7 mouse cellular contexts compared by ENCODE assay signal in genomic region chr11:69072234-69072633, GRCm38 (mm10). TPM values are rescaled to one million over a fixed set of nuclear protein-coding genes. Genes with fewer than 3 reads are reported as not detected.
DNase-seq lines count a peak whose midpoint lies in the region; ATAC-seq and TF ChIP-seq lines count a peak whose summit lies in the region.

No protein-coding gene starts in this region.

- H3K4me1 ChIP-seq in forebrain, embryonic 13.5 days: peaks cover 36% of the 10 kb centered on the region
- peaks cover 6% of the 10 kb centered on the region; the same call in 1 of the 2 replicates for H3K4me1 ChIP-seq in intestine, postnatal 0 days (replicated peaks; ENCODE audit: control insufficient read depth, insufficient read depth, low read length)
- peaks cover 44% of the 10 kb centered on the region for H3K4me1 ChIP-seq in neural tube, embryonic 13.5 days (replicated peaks)

- H3K9ac ChIP-seq in forebrain, embryonic 13.5 days: peak overlapping the region; percentile 73
- H3K9ac ChIP-seq in intestine, postnatal 0 days (ENCODE audit: low read depth, low read length): peak overlapping the region; percentile 52; the same call in 1 of the 2 replicates
- peak overlapping the region; percentile 74 for H3K9ac ChIP-seq in neural tube, embryonic 13.5 days

- H3K9me3 ChIP-seq in forebrain, embryonic 13.5 days (replicated peaks): no peaks in the 10 kb centered on the region
- H3K9me3 ChIP-seq in intestine, postnatal 0 days (ENCODE audit: control insufficient read depth): no peaks in the 10 kb centered on the region
- no peaks in the 10 kb centered on the region for H3K9me3 ChIP-seq in neural tube, embryonic 13.5 days

- TF ChIP-seq CTCF in left cerebral cortex, adult 2 months (IDR thresholded peaks at IDR 0.05): no peak
- TF ChIP-seq CTCF in intestine, postnatal 0 days (IDR thresholded peaks at IDR 0.05; ENCODE audit: low read depth): no peak

- no peaks in the 10 kb centered on the region for H3K27me3 ChIP-seq in forebrain, embryonic 13.5 days
- no peaks in the 10 kb centered on the region for H3K27me3 ChIP-seq in intestine, postnatal 0 days (replicated peaks; ENCODE audit: control insufficient read depth, insufficient read depth, low read length)
- no peaks in the 10 kb centered on the region for H3K27me3 ChIP-seq in neural tube, embryonic 13.5 days

- intact Hi-C loops in left cerebral cortex, adult 2 months (cut with DNase I): no loop called here

- peak overlapping the region; percentile 100; the same call in 1 of the 2 replicates for H3K27ac ChIP-seq in left cerebral cortex, adult 2 months
- peak overlapping the region; percentile 93; the same call in 1 of the 2 replicates for H3K27ac ChIP-seq in forebrain, embryonic 13.5 days
- H3K27ac ChIP-seq in intestine, postnatal 0 days (ENCODE audit: low read depth, low read length): peak overlapping the region; percentile 1; the same call in 1 of the 2 replicates
- H3K27ac ChIP-seq in neural tube, embryonic 13.5 days (replicated peaks): peak overlapping the region; percentile 91

- no peak overlapping the region for H3K4me3 ChIP-seq in left cerebral cortex, adult 2 months
- peak overlapping the region; percentile 38 for H3K4me3 ChIP-seq in forebrain, embryonic 13.5 days
- H3K4me3 ChIP-seq in intestine, postnatal 0 days (ENCODE audit: low read depth, low read length): no peak overlapping the region
- peak overlapping the region; percentile 34 for H3K4me3 ChIP-seq in neural tube, embryonic 13.5 days

- H3K36me3 ChIP-seq in forebrain, embryonic 13.5 days (ENCODE audit: poor library complexity, severe bottlenecking): no peaks in the 10 kb centered on the region
- H3K36me3 ChIP-seq in intestine, postnatal 0 days (ENCODE audit: control insufficient read depth, insufficient read depth): no peaks in the 10 kb centered on the region
- no peaks in the 10 kb centered on the region for H3K36me3 ChIP-seq in neural tube, embryonic 13.5 days

- peak overlapping the region; percentile 74 for H3K4me2 ChIP-seq in forebrain, embryonic 13.5 days
- peak overlapping the region; percentile 62 for H3K4me2 ChIP-seq in intestine, postnatal 0 days (replicated peaks; ENCODE audit: low read depth)
- H3K4me2 ChIP-seq in neural tube, embryonic 13.5 days: peak overlapping the region; percentile 72

- no peak for DNase-seq in left cerebral cortex, adult 2 months (ENCODE audit: extremely low spot score in 1 of 2, low spot score in 2 of 2)
- no peak for DNase-seq in left cerebral cortex, adult 9 months (ENCODE audit: low spot score in 2 of 2)
- DNase-seq in urinary bladder, postnatal 25 days (ENCODE audit: low spot score): no peak
- DNase-seq in ovary, postnatal 10 days (ENCODE audit: low spot score): no peak

- ATAC-seq in forebrain, embryonic 13.5 days: no peak
- ATAC-seq in intestine, postnatal 0 days: no peak
- no peak for ATAC-seq in neural tube, embryonic 13.5 days (ENCODE audit: low read depth)

- WGBS in forebrain, embryonic 13.5 days: 83% methylated on average over 11 of the region's 11 CpGs
- WGBS in intestine, postnatal 0 days: 88% methylated on average over 11 of the region's 11 CpGs
- WGBS in neural tube, embryonic 13.5 days: 85% methylated on average over 11 of the region's 11 CpGs

RNA-seq across cellular contexts. Expression of gene Tmem107, which starts 1.6 kb away (rescaled TPM):
- 10 to 100 TPM; 23.3 to 28.0 TPM for total RNA-seq in left cerebral cortex, adult 2 months (2021)
- 55.1 and 57.2 TPM in 2 replicates for polyA plus RNA-seq in forebrain, embryonic 13.5 days (2015; fragmentation: Nextera tagmentation; extraction: Ambion mirVana)
- polyA plus RNA-seq in intestine, postnatal 0 days (2015; fragmentation: Nextera tagmentation; extraction: Ambion mirVana): 14.5 TPM in 2 replicates
- 28.4 and 29.2 TPM in 2 replicates for polyA plus RNA-seq in neural tube, embryonic 13.5 days (2015; fragmentation: Nextera tagmentation; extraction: Ambion mirVana)

RNA-seq across cellular contexts. Expression of gene Borcs6, which starts 12.7 kb away (rescaled TPM):
- total RNA-seq in left cerebral cortex, adult 2 months (2021): 10 to 100 TPM; 31.1 to 33.8 TPM
- 6.6 and 7.9 TPM in 2 replicates for polyA plus RNA-seq in forebrain, embryonic 13.5 days (2015; fragmentation: Nextera tagmentation; extraction: Ambion mirVana)
- 13.4 and 13.8 TPM in 2 replicates for polyA plus RNA-seq in intestine, postnatal 0 days (2015; fragmentation: Nextera tagmentation; extraction: Ambion mirVana)
- polyA plus RNA-seq in neural tube, embryonic 13.5 days (2015; fragmentation: Nextera tagmentation; extraction: Ambion mirVana): 14.7 and 16.8 TPM in 2 replicates

RNA-seq across cellular contexts. Expression of gene Vamp2, which starts 16.1 kb away (rescaled TPM):
- 1,000 to 10,000 TPM; 1,115 to 1,119 TPM for total RNA-seq in left cerebral cortex, adult 2 months (2021)
- polyA plus RNA-seq in forebrain, embryonic 13.5 days (2015; fragmentation: Nextera tagmentation; extraction: Ambion mirVana): 110 and 124 TPM in 2 replicates
- 45.3 and 50.3 TPM in 2 replicates for polyA plus RNA-seq in intestine, postnatal 0 days (2015; fragmentation: Nextera tagmentation; extraction: Ambion mirVana)
- 268 and 282 TPM in 2 replicates for polyA plus RNA-seq in neural tube, embryonic 13.5 days (2015; fragmentation: Nextera tagmentation; extraction: Ambion mirVana)

RNA-seq across cellular contexts. Expression of gene Per1, which starts 22.8 kb away (rescaled TPM):
- total RNA-seq in left cerebral cortex, adult 2 months (2021): 100 to 1,000 TPM; 114 to 185 TPM
- 6.0 and 6.4 TPM in 2 replicates for polyA plus RNA-seq in forebrain, embryonic 13.5 days (2015; fragmentation: Nextera tagmentation; extraction: Ambion mirVana)
- polyA plus RNA-seq in intestine, postnatal 0 days (2015; fragmentation: Nextera tagmentation; extraction: Ambion mirVana): 7.2 and 11.3 TPM in 2 replicates
- 8.0 and 8.4 TPM in 2 replicates for polyA plus RNA-seq in neural tube, embryonic 13.5 days (2015; fragmentation: Nextera tagmentation; extraction: Ambion mirVana)

RNA-seq across cellular contexts. Expression of gene Aurkb, which starts 26.8 kb away (rescaled TPM):
- total RNA-seq in left cerebral cortex, adult 2 months (2021): under 1 TPM; 0.25 to 0.30 TPM
- 143 and 149 TPM in 2 replicates for polyA plus RNA-seq in forebrain, embryonic 13.5 days (2015; fragmentation: Nextera tagmentation; extraction: Ambion mirVana)
- polyA plus RNA-seq in intestine, postnatal 0 days (2015; fragmentation: Nextera tagmentation; extraction: Ambion mirVana): 24.3 and 26.2 TPM in 2 replicates
- polyA plus RNA-seq in neural tube, embryonic 13.5 days (2015; fragmentation: Nextera tagmentation; extraction: Ambion mirVana): 22.7 and 33.0 TPM in 2 replicates

Comparison
In these comparisons a context has a peak if more than half of its experiments do, and no peak if none do; other contexts are left out.
1. H3K27ac ChIP-seq: peak in every context shown above with its lines; median percentile 100 in left cerebral cortex, adult 2 months; 93 in forebrain, embryonic 13.5 days; 91 in neural tube, embryonic 13.5 days; 1 in intestine, postnatal 0 days.
2. H3K4me3 ChIP-seq: peak in forebrain, embryonic 13.5 days (single experiment) and neural tube, embryonic 13.5 days (single experiment); none in left cerebral cortex, adult 2 months (single experiment) and intestine, postnatal 0 days (single experiment).
3. Peak in every context shown above with its lines, with median percentiles within 50 percentile points of each other: H3K4me2 ChIP-seq and H3K9ac ChIP-seq.